Mouse (Mus musculus) kidney, adult 2 months (tissue): ENCODE data around the gene Nemp1. TPM values are rescaled to one million over a fixed set of nuclear protein-coding genes. Genes with fewer than 3 reads are reported as not detected.

ENCODE experiments used
- DNase-seq: peaks from one replicate; pipeline ENCODE4 v3.0.0; 2021
- H3K27ac ChIP-seq: fragments of 200-500 bp; 2 replicates; pipeline ENCODE4 v1.5.1; 2012; ENCODE audit warnings: low read depth, low read length, control low read depth, inconsistent platforms; ENCODE audit not compliant: insufficient read depth
- H3K27me3 ChIP-seq: fragments of 200-500 bp; replicated peaks from 2 replicates; pipeline ENCODE4 v1.6.1; 2012; ENCODE audit warnings: mild to moderate bottlenecking, moderate library complexity, low read length, inconsistent platforms; ENCODE audit not compliant: control insufficient read depth, insufficient read depth
- H3K36me3 ChIP-seq: fragments of 200-500 bp; 2 replicates; pipeline ENCODE4 v1.6.1; 2012; ENCODE audit warnings: mild to moderate bottlenecking, moderate library complexity, low read length, inconsistent platforms; ENCODE audit not compliant: control insufficient read depth, insufficient read depth
- H3K4me1 ChIP-seq: fragments of 200-500 bp; 2 replicates; pipeline ENCODE4 v1.6.1; 2011; ENCODE audit warnings: low read length; ENCODE audit not compliant: control insufficient read depth, insufficient read depth
- H3K4me3 ChIP-seq: fragments of 200-500 bp; 2 replicates; pipeline ENCODE4 v1.5.1; 2011; ENCODE audit warnings: mild to moderate bottlenecking, low read depth, low read length, control low read depth; ENCODE audit not compliant: insufficient read depth
- CTCF ChIP-seq: fragments of 200-500 bp; conservative IDR thresholded peaks from 2 replicates; pipeline ENCODE4 v1.5.1; 2011; ENCODE audit warnings: low read depth, mild to moderate bottlenecking, control low read depth, low read length, moderate library complexity, mixed read lengths; ENCODE audit not compliant: insufficient read depth, insufficient read length
- POLR2A ChIP-seq: fragments of 200-500 bp; IDR thresholded peaks from one replicate; pipeline ENCODE4 v1.6.1; 2011; ENCODE audit warnings: low read depth, low read length, control low read depth
- WGBS: fragments of 180-500 bp; shearing (Covaris S2); methylation state at CpG from one replicate; pipeline ENCODE4 v1.1.7; 2018; 5-methylcytosine and 5-hydroxymethylcytosine counted together
- polyA plus RNA-seq: library from polyadenylated mRNA; depleted of rRNA; stranded (reverse); fragments of >200 nt; gene quantifications from 2 replicates; pipeline ENCODE4 v1.2.3, GENCODE M21; 2012

Nemp1 gene
- polyA plus RNA-seq, 1 experiment = 2.5 TPM

GRCm38 (mm10) chr10:127704766-127705220 lies 38.1 kb downstream of the Nemp1 start, which contains the start of gene Myo1a:
Gene Myo1a (plus strand): TSS chr10:127705170.
- no peak for TF ChIP-seq CTCF
- TF ChIP-seq POLR2A = no peak
- no peaks in the 10 kb centered on the region for H3K4me1 ChIP-seq
- no peaks in the 10 kb centered on the region for H3K27me3 ChIP-seq
- DNase-seq = no peak
- 60% methylated on average over 2 of the region's 2 CpGs for WGBS
- no peak within 1 kb of the TSS for H3K4me3 ChIP-seq
- no peak within 1 kb of the TSS for H3K27ac ChIP-seq
- no peaks in the 10 kb centered on the region for H3K36me3 ChIP-seq

- H3K27ac ChIP-seq = no peak overlapping the region
- H3K36me3 ChIP-seq = no peaks in the 10 kb centered on the region
- TF ChIP-seq CTCF (no peak), POLR2A (no peak)
- H3K4me1 ChIP-seq = no peaks in the 10 kb centered on the region
- no peak for DNase-seq
- no peak overlapping the region for H3K4me3 ChIP-seq
- 96% methylated on average over 4 of the region's 4 CpGs for WGBS
- H3K27me3 ChIP-seq = no peaks in the 10 kb centered on the region
Observed at GRCm38 (mm10) chr10:127705783-127706182, 39.1 kb downstream of the Nemp1 start.

- no peaks in the 10 kb centered on the region for H3K4me1 ChIP-seq
Observed at GRCm38 (mm10) chr10:127707721-127708120, 41.0 kb downstream of the Nemp1 start.

GRCm38 (mm10) chr10:127708850-127709370 lies 42.2 kb downstream of the Nemp1 start:
- no peak for DNase-seq
- Histone ChIP-seq H3K36me3 (no peaks in the 10 kb centered on the region), H3K27me3 (no peaks in the 10 kb centered on the region), H3K4me3 (no peak overlapping the region), H3K4me1 (no peaks in the 10 kb centered on the region), H3K27ac (no peak overlapping the region)
- 95% methylated on average over 3 of the region's 3 CpGs for WGBS
- TF ChIP-seq CTCF = no peak
- TF ChIP-seq POLR2A = no peak

More at GRCm38 (mm10) chr10:127707721-127708120, 41.0 kb downstream of the Nemp1 start:
- no peak overlapping the region for H3K4me3 ChIP-seq
- no peaks in the 10 kb centered on the region for H3K27me3 ChIP-seq
- DNase-seq = peak; percentile 55
- H3K36me3 ChIP-seq = no peaks in the 10 kb centered on the region
- WGBS = 67% methylated on average over 7 of the region's 7 CpGs
- H3K27ac ChIP-seq = no peak overlapping the region
- no peak for TF ChIP-seq POLR2A
- TF ChIP-seq CTCF = no peak

- H3K27ac ChIP-seq = no peak overlapping the region
- no peak for DNase-seq
- no peak for TF ChIP-seq CTCF
- TF ChIP-seq POLR2A = no peak
- no peaks in the 10 kb centered on the region for H3K4me1 ChIP-seq
- no peaks in the 10 kb centered on the region for H3K36me3 ChIP-seq
- H3K4me3 ChIP-seq = no peak overlapping the region
- WGBS = 55% methylated on average over 13 of the region's 13 CpGs
- no peaks in the 10 kb centered on the region for H3K27me3 ChIP-seq
Observed at GRCm38 (mm10) chr10:127710331-127710730, 43.6 kb downstream of the Nemp1 start.

GRCm38 (mm10) chr10:127712736-127713135 lies 46.0 kb downstream of the Nemp1 start:
- TF ChIP-seq POLR2A = no peak
- no peak for TF ChIP-seq CTCF
- no peak overlapping the region for H3K27ac ChIP-seq
- no peak for DNase-seq
- no peaks in the 10 kb centered on the region for H3K36me3 ChIP-seq
- WGBS = 88% methylated on average over 6 of the region's 6 CpGs
- no peaks in the 10 kb centered on the region for H3K4me1 ChIP-seq
- H3K27me3 ChIP-seq = no peaks in the 10 kb centered on the region
- no peak overlapping the region for H3K4me3 ChIP-seq

- WGBS = 32% methylated on average over 20 of the region's 20 CpGs
- DNase-seq = no peak
- no peaks in the 10 kb centered on the region for H3K4me1 ChIP-seq
- TF ChIP-seq POLR2A (no peak), CTCF (no peak)
- no peaks in the 10 kb centered on the region for H3K36me3 ChIP-seq
- no peak overlapping the region; the same call in 1 of the 2 replicates for H3K4me3 ChIP-seq
- H3K27ac ChIP-seq = no peak overlapping the region
- H3K27me3 ChIP-seq = no peaks in the 10 kb centered on the region
Observed at GRCm38 (mm10) chr10:127721671-127722418, 55.1 kb downstream of the Nemp1 start.
